Mouse (Mus musculus): ENCODE data around the gene Gsk3b. TPM values are rescaled to one million over a fixed set of nuclear protein-coding genes. Genes with fewer than 3 reads are reported as not detected.

Gsk3b gene
- total and polyA plus RNA-seq, 3 experiments: 6.1 to 30.8 (median 15.5) TPM

GRCm38 (mm10) chr16:38279794-38280193 lies 191.0 kb downstream of the Gsk3b start:
- Histone ChIP-seq H3K9ac (ENCODE audit: insufficient read depth, low read depth) (no peak overlapping the region), H3K9me3 (replicated peaks; ENCODE audit: low read length) (peaks cover 6% of the 10 kb centered on the region), H3K79me2 (replicated peaks; ENCODE audit: control insufficient read depth, extremely low read depth, insufficient read depth, poor library complexity, severe bottlenecking) (no peaks in the 10 kb centered on the region), H3K4me1 (ENCODE audit: control insufficient read depth in 1 of 2, insufficient read depth in 2 of 2) (no peaks in the 10 kb centered on the region), H3K4me2 (ENCODE audit: insufficient read depth, low read depth, poor library complexity, severe bottlenecking) (no peak overlapping the region), H3K27ac (ENCODE audit: insufficient read depth, low read depth) (no peak overlapping the region), H3K4me3 (replicated peaks in 1 of 3; ENCODE audit: low read depth in 2 of 3, low read length in 2 of 3, poor library complexity in 1 of 3) (no peak overlapping the region), H3K27me3 (replicated peaks) (peaks cover 3% of the 10 kb centered on the region), H3K36me3 (replicated peaks in 1 of 2; ENCODE audit: control insufficient read depth in 1 of 2, insufficient read depth in 1 of 2, low read length in 1 of 2) (no peaks in the 10 kb centered on the region)
- no peak for DNase-seq (ENCODE audit: extremely low read depth)
- dilution Hi-C loops (cut with MboI; ENCODE audit: extremely low pct_ligation_motif_present, extremely low pct_unique_long_range_greater_than_20kb, low sequenced_read_pairs): no loop called here
- no peak for TF ChIP-seq GABPA (IDR thresholded peaks at IDR 0.05; ENCODE audit: insufficient replicate concordance, low read depth, low read length)
- no peak for TF ChIP-seq HCFC1 (IDR thresholded peaks at IDR 0.05; ENCODE audit: low read depth, low read length)
- no peak for TF ChIP-seq RCOR1 (conservative IDR thresholded peaks at IDR 0.05; ENCODE audit: low read depth, low read length)
- no peak for TF ChIP-seq POLR2A (IDR thresholded peaks at IDR 0.05; ENCODE audit: low read depth, low read length)
- TF ChIP-seq MEF2A (IDR thresholded peaks at IDR 0.05; ENCODE audit: borderline replicate concordance, low read depth, low read length): no peak
- no peak for TF ChIP-seq ZMIZ1 (IDR thresholded peaks at IDR 0.05; ENCODE audit: low read depth, low read length)
- TF ChIP-seq UBTF (IDR thresholded peaks at IDR 0.05; ENCODE audit: low read depth, low read length): no peak
- no peak for TF ChIP-seq ZC3H11A (IDR thresholded peaks at IDR 0.05; ENCODE audit: low read depth, low read length)
- TF ChIP-seq JUN (IDR thresholded peaks at IDR 0.05; ENCODE audit: insufficient read depth, low read depth, low read length): no peak
- in situ Hi-C loops (cut with MboI; ENCODE audit: low pct_ligation_motif_present, low pct_unique_long_range_greater_than_20kb, low sequenced_read_pairs): no loop called here

GRCm38 (mm10) chr16:38280951-38281350 lies 192.2 kb downstream of the Gsk3b start:
- Histone ChIP-seq H3K4me3 (replicated peaks in 1 of 3; ENCODE audit: low read depth in 2 of 3, low read length in 2 of 3, poor library complexity in 1 of 3) (no peak overlapping the region), H3K4me1 (ENCODE audit: control insufficient read depth in 1 of 2, insufficient read depth in 2 of 2) (0 out of 4 replicates have a peak, but pooled peaks cover 0 to 2% of the 10 kb centered on the region in 2 experiments), H3K9ac (ENCODE audit: insufficient read depth, low read depth) (no peak overlapping the region), H3K27ac (ENCODE audit: insufficient read depth, low read depth) (no peak overlapping the region), H3K36me3 (replicated peaks in 1 of 2; ENCODE audit: control insufficient read depth in 1 of 2, insufficient read depth in 1 of 2, low read length in 1 of 2) (no peaks in the 10 kb centered on the region), H3K79me2 (replicated peaks; ENCODE audit: control insufficient read depth, extremely low read depth, insufficient read depth, poor library complexity, severe bottlenecking) (no peaks in the 10 kb centered on the region), H3K9me3 (replicated peaks; ENCODE audit: low read length) (peaks cover 6% of the 10 kb centered on the region), H3K4me2 (ENCODE audit: insufficient read depth, low read depth, poor library complexity, severe bottlenecking) (no peak overlapping the region), H3K27me3 (replicated peaks) (peaks cover 3% of the 10 kb centered on the region)
- DNase-seq (ENCODE audit: extremely low read depth): no peak
- TF ChIP-seq HCFC1 (IDR thresholded peaks at IDR 0.05; ENCODE audit: low read depth, low read length): no peak
- TF ChIP-seq JUN (IDR thresholded peaks at IDR 0.05; ENCODE audit: insufficient read depth, low read depth, low read length): no peak
- no peak for TF ChIP-seq JUND (conservative IDR thresholded peaks at IDR 0.05; ENCODE audit: low read depth, low read length)
- no peak for TF ChIP-seq NRF1 (IDR thresholded peaks at IDR 0.05; ENCODE audit: low read depth, low read length)
- TF ChIP-seq ZNF384 (IDR thresholded peaks at IDR 0.05; ENCODE audit: low read depth, low read length): no peak
- no peak for TF ChIP-seq CTCF (conservative IDR thresholded peaks at IDR 0.05 in 1 of 2, IDR thresholded peaks at IDR 0.05 in 1 of 2; ENCODE audit: low read depth in 2 of 2, low read length in 2 of 2)
- no peak for TF ChIP-seq IRF4 (IDR thresholded peaks at IDR 0.05; ENCODE audit: low read depth, low read length)
- TF ChIP-seq MXI1 (IDR thresholded peaks at IDR 0.05; ENCODE audit: low read depth, low read length): no peak
- no peak for TF ChIP-seq ETS1 (conservative IDR thresholded peaks at IDR 0.05; ENCODE audit: low read depth, low read length)
- TF ChIP-seq SMC3 (IDR thresholded peaks at IDR 0.05; ENCODE audit: low read depth, low read length): no peak
- TF ChIP-seq E2F4 (IDR thresholded peaks at IDR 0.05; ENCODE audit: insufficient replicate concordance, low read depth, low read length): no peak
- no peak for TF ChIP-seq RAD21 (IDR thresholded peaks at IDR 0.05; ENCODE audit: low read depth, low read length)
- TF ChIP-seq MAX (IDR thresholded peaks at IDR 0.05; ENCODE audit: low read length): no peak
- no peak for TF ChIP-seq RCOR1 (conservative IDR thresholded peaks at IDR 0.05; ENCODE audit: low read depth, low read length)
- no peak for TF ChIP-seq POLR2A (IDR thresholded peaks at IDR 0.05; ENCODE audit: low read depth, low read length)
- no peak for TF ChIP-seq NELFE (IDR thresholded peaks at IDR 0.05; ENCODE audit: low read depth, low read length)
- in situ Hi-C loops (cut with MboI; ENCODE audit: low pct_ligation_motif_present, low pct_unique_long_range_greater_than_20kb, low sequenced_read_pairs): no loop called here
- dilution Hi-C loops (cut with MboI; ENCODE audit: extremely low pct_ligation_motif_present, extremely low pct_unique_long_range_greater_than_20kb, low sequenced_read_pairs): no loop called here
